Mouse (Mus musculus): ENCODE data around the gene Olfr313.
A peak's percentile ranks its signal among the peaks of the same experiment; 100 is the strongest.
"Not testable (repeated sequence)": the region's sequence is repeated elsewhere in the genome, so short reads cannot be mapped to it uniquely, and the experiment has no call there.

Gene Olfr313

GRCm38 (mm10) chr11:58795856-58796255 is 18.9 kb upstream of the Olfr313 start:
- Histone ChIP-seq H3K4me3 (replicated peaks; ENCODE audit: low read length) (no peak overlapping the region), H3K4me1 (replicated peaks; ENCODE audit: low read depth, low read length) (no peaks in the 10 kb centered on the region), H3K36me3 (ENCODE audit: insufficient read depth, low read length) (no peaks in the 10 kb centered on the region), H3K9me3 (ENCODE audit: low read length) (no peaks in the 10 kb centered on the region), H3K27me3 (ENCODE audit: insufficient read depth, low read length) (no peaks in the 10 kb centered on the region)
- no peak for TF ChIP-seq NANOG (IDR thresholded peaks at IDR 0.05; ENCODE audit: borderline replicate concordance, low read length)
- TF ChIP-seq CTCF (conservative IDR thresholded peaks at IDR 0.05; ENCODE audit: low read length), result peak; percentile 25; the same call in 1 of the 2 replicates

GRCm38 (mm10) chr11:58796850-58797249 is 17.9 kb upstream of the Olfr313 start:
- no peaks in the 10 kb centered on the region for H3K9me3 ChIP-seq (ENCODE audit: low read length)
- no peaks in the 10 kb centered on the region for H3K27me3 ChIP-seq (ENCODE audit: insufficient read depth, low read length)
- no peak overlapping the region for H3K4me3 ChIP-seq (replicated peaks; ENCODE audit: low read length)
- no peak for TF ChIP-seq CTCF (conservative IDR thresholded peaks at IDR 0.05; ENCODE audit: low read length)
- H3K36me3 ChIP-seq (ENCODE audit: insufficient read depth, low read length), result no peaks in the 10 kb centered on the region
- peaks cover 9% of the 10 kb centered on the region for H3K4me1 ChIP-seq (replicated peaks; ENCODE audit: low read depth, low read length)

GRCm38 (mm10) chr11:58799747-58800146 is 15.1 kb upstream of the Olfr313 start:
- TF ChIP-seq CTCF (conservative IDR thresholded peaks at IDR 0.05; ENCODE audit: low read length) (no peak), NANOG (IDR thresholded peaks at IDR 0.05; ENCODE audit: borderline replicate concordance, low read length) (no peak), POU5F1 (IDR thresholded peaks at IDR 0.05; ENCODE audit: borderline replicate concordance, low read length) (no peak)
- Histone ChIP-seq H3K4me1 (replicated peaks; ENCODE audit: low read depth, low read length) (peaks cover 20% of the 10 kb centered on the region), H3K36me3 (ENCODE audit: insufficient read depth, low read length) (no peaks in the 10 kb centered on the region), H3K9me3 (ENCODE audit: low read length) (no peaks in the 10 kb centered on the region), H3K27me3 (ENCODE audit: insufficient read depth, low read length) (no peaks in the 10 kb centered on the region), H3K4me3 (replicated peaks; ENCODE audit: low read length) (no peak overlapping the region)

GRCm38 (mm10) chr11:58801558-58802228 is 13.1 kb upstream of the Olfr313 start, which contains the start of gene Fam183b:
Gene Fam183b, minus strand, starts transcription at chr11:58801960.
- Histone ChIP-seq H3K9me3 (ENCODE audit: low read length) (no peaks in the 10 kb centered on the region), H3K36me3 (ENCODE audit: insufficient read depth, low read length) (no peaks in the 10 kb centered on the region), H3K4me3 (replicated peaks; ENCODE audit: low read length) (peak within 1 kb of the TSS; percentile 20; the same call in 1 of the 2 replicates), H3K27me3 (ENCODE audit: insufficient read depth, low read length) (no peaks in the 10 kb centered on the region), H3K4me1 (replicated peaks; ENCODE audit: low read depth, low read length) (peaks cover 20% of the 10 kb centered on the region)
- TF ChIP-seq NANOG (IDR thresholded peaks at IDR 0.05; ENCODE audit: borderline replicate concordance, low read length), result no peak
- TF ChIP-seq POU5F1 (IDR thresholded peaks at IDR 0.05; ENCODE audit: borderline replicate concordance, low read length), result no peak
- TF ChIP-seq CTCF (conservative IDR thresholded peaks at IDR 0.05; ENCODE audit: low read length), result no peak

- Histone ChIP-seq H3K4me3 (replicated peaks; ENCODE audit: low read length) (no peak overlapping the region), H3K4me1 (replicated peaks; ENCODE audit: low read depth, low read length) (peaks cover 20% of the 10 kb centered on the region), H3K36me3 (ENCODE audit: insufficient read depth, low read length) (no peaks in the 10 kb centered on the region), H3K9me3 (ENCODE audit: low read length) (no peaks in the 10 kb centered on the region), H3K27me3 (ENCODE audit: insufficient read depth, low read length) (no peaks in the 10 kb centered on the region)
- TF ChIP-seq NANOG (IDR thresholded peaks at IDR 0.05; ENCODE audit: borderline replicate concordance, low read length), result no peak
- TF ChIP-seq POU5F1 (IDR thresholded peaks at IDR 0.05; ENCODE audit: borderline replicate concordance, low read length), result no peak
- no peak for TF ChIP-seq CTCF (conservative IDR thresholded peaks at IDR 0.05; ENCODE audit: low read length)
Measured at GRCm38 (mm10) chr11:58803871-58804270, 10.9 kb upstream of the Olfr313 start.

- no peaks in the 10 kb centered on the region for H3K36me3 ChIP-seq (ENCODE audit: insufficient read depth, low read length)
- no peaks in the 10 kb centered on the region for H3K27me3 ChIP-seq (ENCODE audit: insufficient read depth, low read length)
- no peaks in the 10 kb centered on the region for H3K9me3 ChIP-seq (ENCODE audit: low read length)
- H3K4me1 ChIP-seq (replicated peaks; ENCODE audit: low read depth, low read length), result peaks cover 20% of the 10 kb centered on the region
- TF ChIP-seq POU5F1 (IDR thresholded peaks at IDR 0.05; ENCODE audit: borderline replicate concordance, low read length), result no peak
- no peak for TF ChIP-seq CTCF (conservative IDR thresholded peaks at IDR 0.05; ENCODE audit: low read length)
- no peak for TF ChIP-seq NANOG (IDR thresholded peaks at IDR 0.05; ENCODE audit: borderline replicate concordance, low read length)
- no peak overlapping the region for H3K4me3 ChIP-seq (replicated peaks; ENCODE audit: low read length)
Measured at GRCm38 (mm10) chr11:58804393-58804792, 10.4 kb upstream of the Olfr313 start.

GRCm38 (mm10) chr11:58812001-58812400 is 2.8 kb upstream of the Olfr313 start:
- H3K4me3 ChIP-seq (replicated peaks; ENCODE audit: low read length), result no peak overlapping the region
- no peaks in the 10 kb centered on the region for H3K4me1 ChIP-seq (replicated peaks; ENCODE audit: low read depth, low read length)
- TF ChIP-seq CTCF (conservative IDR thresholded peaks at IDR 0.05; ENCODE audit: low read length), result peak; percentile 78
- TF ChIP-seq POU5F1 (IDR thresholded peaks at IDR 0.05; ENCODE audit: borderline replicate concordance, low read length), result no peak
- no peaks in the 10 kb centered on the region for H3K27me3 ChIP-seq (ENCODE audit: insufficient read depth, low read length)
- H3K36me3 ChIP-seq (ENCODE audit: insufficient read depth, low read length), result no peaks in the 10 kb centered on the region
- no peaks in the 10 kb centered on the region for H3K9me3 ChIP-seq (ENCODE audit: low read length)

GRCm38 (mm10) chr11:58815676-58816075 is 876 bp downstream of the Olfr313 start:
- no peaks in the 10 kb centered on the region for H3K9me3 ChIP-seq (ENCODE audit: low read length)
- TF ChIP-seq NANOG (IDR thresholded peaks at IDR 0.05; ENCODE audit: borderline replicate concordance, low read length) (no peak), POU5F1 (IDR thresholded peaks at IDR 0.05; ENCODE audit: borderline replicate concordance, low read length) (no peak)
- H3K4me3 ChIP-seq (replicated peaks; ENCODE audit: low read length), result no peak overlapping the region
- no peaks in the 10 kb centered on the region for H3K4me1 ChIP-seq (replicated peaks; ENCODE audit: low read depth, low read length)
- H3K27me3 ChIP-seq (ENCODE audit: insufficient read depth, low read length), result no peaks in the 10 kb centered on the region
- H3K36me3 ChIP-seq (ENCODE audit: insufficient read depth, low read length), result no peaks in the 10 kb centered on the region

GRCm38 (mm10) chr11:58828937-58829336 is 14.1 kb downstream of the Olfr313 start, which contains the start of gene Olfr312:
Gene Olfr312, plus strand, starts transcription at chr11:58829237.
- H3K4me1 ChIP-seq (replicated peaks; ENCODE audit: low read depth, low read length); H3K27me3 ChIP-seq (ENCODE audit: insufficient read depth, low read length); H3K36me3 ChIP-seq (ENCODE audit: insufficient read depth, low read length); H3K4me3 ChIP-seq (replicated peaks; ENCODE audit: low read length); H3K9me3 ChIP-seq (ENCODE audit: low read length): not testable (repeated sequence)
